Mouse (Mus musculus) E14TG2a.4 (cell line): ENCODE measurements around the gene Itpkb.

Experiments used
- H3K27me3 ChIP-seq: 2 replicates; pipeline ENCODE4 v1.6.1; 2014; ENCODE audit warnings: low read length, control low read depth; ENCODE audit not compliant: insufficient read depth
- H3K36me3 ChIP-seq: 2 replicates; pipeline ENCODE4 v1.6.1; 2014; ENCODE audit warnings: low read length, control low read depth; ENCODE audit not compliant: insufficient read depth
- H3K4me1 ChIP-seq: replicated peaks from 2 replicates; pipeline ENCODE4 v1.6.1; 2014; ENCODE audit warnings: low read depth, low read length, control low read depth
- H3K4me3 ChIP-seq: replicated peaks from 2 replicates; pipeline ENCODE4 v1.5.1; 2014; ENCODE audit warnings: mild to moderate bottlenecking, low read length
- H3K9me3 ChIP-seq: 2 replicates; pipeline ENCODE4 v1.6.1; 2014; ENCODE audit warnings: low read length, control low read depth
- CTCF ChIP-seq: conservative IDR thresholded peaks from 2 replicates; pipeline ENCODE4 v1.5.1; 2014; ENCODE audit warnings: low read length
- NANOG ChIP-seq: IDR thresholded peaks from 2 replicates; pipeline ENCODE4 v1.6.1; 2014; ENCODE audit warnings: borderline replicate concordance, low read length, mixed read lengths
- POU5F1 ChIP-seq: IDR thresholded peaks from 2 replicates; pipeline ENCODE4 v1.6.1; 2014; ENCODE audit warnings: low read length, borderline replicate concordance

Itpkb gene

DNA sequence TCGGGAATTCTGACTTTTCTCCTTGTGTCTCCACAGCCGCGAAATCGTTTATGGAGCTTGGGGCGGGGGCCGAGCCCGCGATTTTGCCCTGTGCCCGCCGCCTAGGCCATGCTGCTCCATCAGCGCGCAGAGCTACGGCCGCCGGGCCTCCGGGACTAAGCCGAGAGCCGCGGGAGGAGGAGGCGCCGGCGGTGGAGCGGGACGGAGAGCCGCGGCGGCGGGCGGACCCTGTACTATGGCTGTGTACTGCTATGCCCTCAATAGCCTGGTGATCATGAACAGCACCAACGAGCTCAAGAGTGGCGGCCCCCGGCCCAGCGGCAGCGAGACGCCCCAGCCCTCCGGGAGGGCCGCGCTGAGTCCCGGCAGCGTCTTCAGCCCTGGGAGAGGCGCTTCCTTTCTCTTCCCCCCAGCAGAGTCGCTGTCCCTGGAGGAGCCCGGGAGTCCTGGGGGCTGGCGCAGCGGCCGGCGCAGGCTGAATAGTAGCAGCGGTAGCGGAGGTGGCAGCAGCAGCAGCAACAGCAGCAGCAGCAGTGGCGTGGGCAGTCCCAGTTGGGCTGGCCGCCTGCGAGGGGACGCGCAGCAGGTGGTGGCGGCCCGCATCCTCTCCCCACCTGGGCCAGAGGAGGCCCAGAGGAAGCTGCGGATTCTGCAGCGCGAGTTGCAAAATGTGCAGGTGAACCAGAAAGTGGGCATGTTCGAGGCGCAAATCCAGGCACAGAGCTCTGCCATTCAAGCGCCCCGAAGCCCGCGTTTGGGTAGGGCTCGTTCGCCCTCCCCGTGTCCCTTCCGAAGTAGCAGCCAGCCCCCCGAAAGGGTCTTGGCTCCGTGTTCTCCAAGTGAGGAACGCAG lies 2.0 kb downstream of the Itpkb start:
- H3K4me1 ChIP-seq, result peaks cover 36% of the 10 kb centered on the region
- no peaks in the 10 kb centered on the region for H3K9me3 ChIP-seq
- no peaks in the 10 kb centered on the region for H3K36me3 ChIP-seq
- peaks cover 85% of the 10 kb centered on the region for H3K27me3 ChIP-seq
- H3K4me3 ChIP-seq, result peak overlapping the region; percentile 70
- TF ChIP-seq NANOG, result no peak
- TF ChIP-seq POU5F1, result no peak
- TF ChIP-seq CTCF, result no peak

DNA sequence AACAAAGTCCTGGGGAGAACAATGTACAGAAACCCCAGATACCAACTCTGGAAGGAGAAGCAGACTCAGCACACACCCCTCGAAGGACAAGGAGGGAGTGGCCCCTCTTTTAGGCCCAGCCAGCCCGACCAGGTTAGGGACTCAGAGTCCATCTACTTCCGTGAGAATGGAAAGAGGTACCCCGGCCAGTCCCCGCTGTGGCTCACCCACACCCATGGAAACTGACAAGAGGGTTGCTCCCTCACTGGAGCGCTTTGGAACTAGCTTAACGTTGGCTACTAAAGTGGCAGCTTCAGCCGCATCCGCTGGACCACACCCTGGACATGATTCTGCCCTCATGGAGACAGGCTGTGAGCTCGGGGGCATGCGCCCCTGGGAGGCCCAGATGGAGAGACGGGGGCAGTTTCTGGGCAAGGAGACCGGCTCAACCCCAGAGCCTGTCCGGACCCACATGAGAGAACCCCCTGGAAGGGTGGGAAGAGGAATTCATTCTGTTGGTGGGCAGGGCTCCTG lies 2.7 kb downstream of the Itpkb start:
- peaks cover 85% of the 10 kb centered on the region for H3K27me3 ChIP-seq
- no peak for TF ChIP-seq NANOG
- TF ChIP-seq CTCF, result no peak
- TF ChIP-seq POU5F1, result no peak
- peaks cover 36% of the 10 kb centered on the region for H3K4me1 ChIP-seq

DNA sequence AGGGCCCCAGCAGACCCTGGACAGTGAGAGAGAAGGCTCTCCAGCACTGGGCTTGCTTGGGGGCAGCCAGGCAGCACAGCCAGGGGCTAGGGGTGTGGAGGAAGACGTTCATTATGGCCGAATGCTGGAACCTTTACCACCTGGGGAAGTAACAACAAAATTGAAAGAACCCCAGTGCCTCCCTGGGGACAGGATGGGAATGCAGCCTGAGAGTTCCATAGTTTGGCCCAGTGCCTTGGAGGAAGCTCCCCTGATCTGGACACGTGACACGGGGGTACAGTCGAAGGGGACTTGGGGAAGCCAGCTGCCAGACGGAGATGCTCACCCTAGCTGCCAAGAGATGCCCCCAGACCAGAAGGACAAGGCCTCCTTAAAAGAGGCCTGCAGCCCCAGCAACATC lies 3.3 kb downstream of the Itpkb start:
- no peaks in the 10 kb centered on the region for H3K9me3 ChIP-seq
- H3K36me3 ChIP-seq, result no peaks in the 10 kb centered on the region
- peaks cover 82% of the 10 kb centered on the region for H3K27me3 ChIP-seq
- TF ChIP-seq CTCF, result no peak
- no peak for TF ChIP-seq NANOG
- no peak for TF ChIP-seq POU5F1
- H3K4me1 ChIP-seq, result peaks cover 36% of the 10 kb centered on the region
- no peak overlapping the region for H3K4me3 ChIP-seq

More for the DNA sequence above, 2.7 kb downstream of the Itpkb start:
- H3K36me3 ChIP-seq, result no peaks in the 10 kb centered on the region
- H3K4me3 ChIP-seq, result peak overlapping the region; percentile 70
- no peaks in the 10 kb centered on the region for H3K9me3 ChIP-seq

DNA sequence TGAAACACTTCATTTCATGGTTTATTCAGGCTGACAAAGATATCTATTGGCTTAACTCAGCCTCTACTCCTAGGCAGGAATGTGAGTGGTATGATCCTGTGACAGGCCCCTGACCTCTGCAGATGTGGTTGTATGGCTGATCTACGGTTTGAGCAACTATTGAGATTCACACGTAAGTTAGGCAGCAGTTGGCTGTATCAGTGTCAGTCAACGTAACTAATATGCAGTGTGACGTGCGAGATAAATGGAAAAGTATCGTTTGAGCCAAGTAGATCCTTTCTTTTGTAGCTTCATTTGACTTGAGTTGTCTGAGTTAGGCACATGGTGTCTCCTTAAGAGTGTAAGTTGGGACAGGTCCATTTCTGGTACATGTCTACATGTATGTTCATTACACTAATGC lies 4.3 kb downstream of the Itpkb start:
- H3K9me3 ChIP-seq, result no peaks in the 10 kb centered on the region
- no peaks in the 10 kb centered on the region for H3K36me3 ChIP-seq
- no peak for TF ChIP-seq POU5F1
- no peak for TF ChIP-seq CTCF
- no peak for TF ChIP-seq NANOG
- peaks cover 72% of the 10 kb centered on the region for H3K27me3 ChIP-seq
- H3K4me1 ChIP-seq, result peaks cover 30% of the 10 kb centered on the region
- H3K4me3 ChIP-seq, result no peak overlapping the region

DNA sequence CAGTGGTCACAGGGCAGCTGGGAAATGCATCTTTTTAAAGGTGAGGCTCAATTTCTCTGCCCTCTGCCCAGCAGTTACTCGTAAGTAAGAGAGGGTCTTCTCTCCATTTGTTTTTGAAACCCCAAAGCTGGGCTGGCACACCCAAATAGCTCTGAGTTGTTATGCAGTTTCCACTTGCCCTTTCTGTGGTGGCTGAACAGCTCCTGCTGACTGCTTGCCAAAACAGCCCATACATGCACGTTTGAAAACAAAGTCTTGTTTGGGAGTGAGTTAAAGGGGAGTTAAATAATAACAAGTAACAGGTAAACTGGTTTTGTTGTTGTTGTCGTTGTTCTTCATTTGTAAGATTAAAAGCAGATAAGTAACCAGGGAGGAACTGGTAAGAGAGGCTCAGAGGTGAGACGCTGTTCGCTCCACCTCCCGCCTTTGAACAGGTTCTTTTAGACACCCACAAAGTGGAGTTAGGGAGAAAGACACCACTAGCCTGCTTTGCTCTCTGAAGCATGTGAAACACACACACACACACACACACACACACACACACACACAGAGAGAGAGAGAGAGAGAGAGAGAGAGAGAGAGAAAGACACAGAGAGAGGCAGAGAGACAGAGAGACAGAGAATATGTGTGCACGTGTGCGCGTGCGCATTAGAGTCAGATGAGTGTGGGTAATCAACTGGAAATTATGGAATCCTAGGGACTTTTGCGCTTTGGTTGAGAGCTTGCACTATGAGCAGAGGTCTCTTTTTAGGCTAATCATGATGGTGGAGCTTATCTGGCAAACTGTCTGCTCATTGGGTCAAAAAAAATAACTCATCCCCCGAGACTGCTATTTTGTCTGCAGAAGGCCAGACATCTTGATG lies 5.5 kb downstream of the Itpkb start:
- peaks cover 62% of the 10 kb centered on the region for H3K27me3 ChIP-seq
- H3K36me3 ChIP-seq, result no peaks in the 10 kb centered on the region
- no peaks in the 10 kb centered on the region for H3K9me3 ChIP-seq
- no peak for TF ChIP-seq CTCF
- TF ChIP-seq POU5F1, result no peak
- no peak for TF ChIP-seq NANOG
- peaks cover 21% of the 10 kb centered on the region for H3K4me1 ChIP-seq
- no peak overlapping the region for H3K4me3 ChIP-seq

DNA sequence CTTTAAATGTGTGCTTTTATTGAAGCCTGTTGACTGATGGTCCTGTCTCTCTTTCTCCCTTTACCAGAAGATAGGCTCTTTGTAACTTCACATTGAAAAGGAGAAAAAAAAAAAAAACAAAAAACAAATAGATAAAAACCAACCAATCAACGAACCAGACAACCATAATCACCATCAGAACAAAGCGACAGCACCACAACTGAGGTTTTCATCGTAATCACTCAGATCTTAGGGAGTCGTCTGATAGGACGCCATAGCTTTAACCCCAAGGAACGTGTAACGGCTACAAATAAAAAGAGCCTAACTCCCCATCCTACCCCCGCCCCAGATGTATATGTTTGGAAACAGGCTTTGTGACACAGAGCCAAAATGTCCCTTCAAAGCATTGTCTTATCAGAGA lies 8.1 kb downstream of the Itpkb start:
- Histone ChIP-seq H3K27me3 (peaks cover 47% of the 10 kb centered on the region), H3K9me3 (no peaks in the 10 kb centered on the region), H3K36me3 (no peaks in the 10 kb centered on the region), H3K4me3 (no peak overlapping the region), H3K4me1 (peaks cover 9% of the 10 kb centered on the region)
- TF ChIP-seq NANOG (no peak), CTCF (no peak), POU5F1 (no peak)

DNA sequence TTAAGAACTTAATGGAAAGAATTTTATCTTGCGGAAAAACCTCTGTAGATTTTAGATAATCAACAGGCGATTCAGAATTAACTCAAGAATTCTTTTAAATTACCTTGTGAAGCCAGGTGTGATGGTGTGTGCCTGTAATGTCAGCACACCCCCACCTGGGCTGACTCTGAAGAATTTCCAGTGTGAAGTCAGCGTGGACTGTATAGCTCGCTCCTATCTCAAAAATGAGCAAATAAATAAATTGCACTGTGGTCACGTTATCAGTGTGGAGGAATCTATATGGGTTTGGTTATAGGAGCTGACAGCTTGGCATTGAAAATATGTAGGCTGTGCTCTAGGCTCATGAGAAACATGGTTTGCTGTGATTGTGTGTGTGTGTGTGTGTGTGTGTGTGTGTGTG lies 8.9 kb downstream of the Itpkb start:
- no peaks in the 10 kb centered on the region for H3K36me3 ChIP-seq
- peaks cover 9% of the 10 kb centered on the region; the same call in 1 of the 2 replicates for H3K4me1 ChIP-seq
- no peak for TF ChIP-seq POU5F1
- TF ChIP-seq NANOG, result no peak
- TF ChIP-seq CTCF, result no peak
- no peak overlapping the region for H3K4me3 ChIP-seq
- no peaks in the 10 kb centered on the region for H3K9me3 ChIP-seq
- H3K27me3 ChIP-seq, result peaks cover 46% of the 10 kb centered on the region

DNA sequence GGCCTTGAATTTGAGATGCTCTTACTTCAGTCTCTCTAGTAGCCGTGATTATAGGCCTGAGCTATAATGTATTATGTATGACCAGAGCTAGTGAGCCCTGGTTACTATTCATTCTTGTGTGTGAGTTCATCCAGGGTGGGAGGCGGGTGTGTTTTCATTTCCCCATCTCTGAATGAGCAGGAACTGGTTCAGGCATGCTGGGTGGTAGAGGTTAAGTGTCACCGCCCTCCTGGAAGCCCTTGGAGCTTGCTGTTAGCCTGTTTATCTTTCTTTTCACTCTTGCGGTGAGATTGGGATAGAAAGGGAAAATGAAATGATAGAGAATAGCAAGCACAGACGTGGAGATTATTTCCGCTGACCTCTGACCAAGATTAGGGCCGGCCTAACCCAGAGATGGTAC lies 12.7 kb downstream of the Itpkb start:
- H3K27me3 ChIP-seq, result peaks cover 39% of the 10 kb centered on the region
- H3K9me3 ChIP-seq, result no peaks in the 10 kb centered on the region
- TF ChIP-seq NANOG, result no peak
- TF ChIP-seq CTCF, result no peak
- no peak for TF ChIP-seq POU5F1
- no peak overlapping the region for H3K4me3 ChIP-seq
- peaks cover 14% of the 10 kb centered on the region; the same call in 1 of the 2 replicates for H3K4me1 ChIP-seq
- H3K36me3 ChIP-seq, result no peaks in the 10 kb centered on the region
